Mouse (Mus musculus): ENCODE data around the gene Fam89b. TPM values are rescaled to one million over a fixed set of nuclear protein-coding genes. Genes with fewer than 3 reads are reported as not detected.

The Fam89b gene
- 21.9 TPM for polyA plus RNA-seq (2015; fragmentation: Illumina TruSeq; extraction: RNeasy Lipid Tissue Mini Kit (QIAGEN cat#74804); ENCODE audit: insufficient read depth, low read depth, low replicate concordance)

GRCm38 (mm10) chr19:5729444-5729815 is at the start of gene Fam89b:
Fam89b (minus strand) TSS chr19:5729653.

DNA sequence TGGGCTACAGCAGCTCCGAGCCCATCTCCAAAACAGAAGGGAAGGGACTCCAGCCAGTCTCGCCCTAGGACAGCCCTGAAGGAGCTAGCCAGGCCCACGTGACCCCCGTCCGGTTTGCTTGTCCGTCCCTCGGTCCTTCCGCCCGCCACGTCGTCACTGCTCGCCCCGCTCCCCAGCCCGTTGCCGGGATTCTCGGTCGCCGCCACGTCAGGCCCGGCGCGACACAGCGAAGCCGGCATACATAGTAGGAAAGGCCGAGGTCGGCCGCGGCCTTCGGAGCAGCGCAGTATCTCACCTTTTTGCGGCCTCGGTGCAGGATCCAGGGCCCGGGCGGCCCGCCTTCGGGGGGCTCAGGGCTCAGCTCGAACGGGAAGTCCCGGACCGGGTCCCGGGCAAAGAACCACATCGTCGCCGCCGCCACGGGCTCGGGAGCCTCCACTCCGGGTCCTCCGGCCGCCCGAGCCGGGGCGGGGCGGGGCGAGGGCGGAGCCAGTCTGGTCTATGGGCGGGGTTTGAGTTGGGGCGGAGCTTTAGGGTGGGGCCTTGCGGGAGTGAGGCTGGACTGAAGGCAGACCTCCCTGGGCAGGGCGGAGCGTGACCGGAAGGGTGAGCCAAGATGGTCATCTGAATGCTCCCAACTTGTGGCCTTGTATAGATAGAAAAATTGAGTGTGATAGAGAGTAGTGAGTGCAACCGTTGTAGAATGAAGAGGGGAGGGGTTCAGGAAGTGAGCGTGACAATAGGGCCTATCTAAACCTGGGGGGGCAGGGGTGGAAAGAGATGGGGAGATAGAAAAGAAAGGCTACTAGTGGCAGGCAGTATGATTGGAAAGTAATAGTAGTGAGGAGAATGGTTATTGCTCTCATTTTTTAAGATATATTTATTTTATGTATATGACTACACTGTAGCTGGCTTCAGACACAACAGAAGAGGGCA is 41.7 kb upstream of the Fam89b start, which contains the start of gene Scyl1:
Gene Scyl1, minus strand, starts transcription at position 495 of the 936 bp plus-strand sequence.

DNA sequence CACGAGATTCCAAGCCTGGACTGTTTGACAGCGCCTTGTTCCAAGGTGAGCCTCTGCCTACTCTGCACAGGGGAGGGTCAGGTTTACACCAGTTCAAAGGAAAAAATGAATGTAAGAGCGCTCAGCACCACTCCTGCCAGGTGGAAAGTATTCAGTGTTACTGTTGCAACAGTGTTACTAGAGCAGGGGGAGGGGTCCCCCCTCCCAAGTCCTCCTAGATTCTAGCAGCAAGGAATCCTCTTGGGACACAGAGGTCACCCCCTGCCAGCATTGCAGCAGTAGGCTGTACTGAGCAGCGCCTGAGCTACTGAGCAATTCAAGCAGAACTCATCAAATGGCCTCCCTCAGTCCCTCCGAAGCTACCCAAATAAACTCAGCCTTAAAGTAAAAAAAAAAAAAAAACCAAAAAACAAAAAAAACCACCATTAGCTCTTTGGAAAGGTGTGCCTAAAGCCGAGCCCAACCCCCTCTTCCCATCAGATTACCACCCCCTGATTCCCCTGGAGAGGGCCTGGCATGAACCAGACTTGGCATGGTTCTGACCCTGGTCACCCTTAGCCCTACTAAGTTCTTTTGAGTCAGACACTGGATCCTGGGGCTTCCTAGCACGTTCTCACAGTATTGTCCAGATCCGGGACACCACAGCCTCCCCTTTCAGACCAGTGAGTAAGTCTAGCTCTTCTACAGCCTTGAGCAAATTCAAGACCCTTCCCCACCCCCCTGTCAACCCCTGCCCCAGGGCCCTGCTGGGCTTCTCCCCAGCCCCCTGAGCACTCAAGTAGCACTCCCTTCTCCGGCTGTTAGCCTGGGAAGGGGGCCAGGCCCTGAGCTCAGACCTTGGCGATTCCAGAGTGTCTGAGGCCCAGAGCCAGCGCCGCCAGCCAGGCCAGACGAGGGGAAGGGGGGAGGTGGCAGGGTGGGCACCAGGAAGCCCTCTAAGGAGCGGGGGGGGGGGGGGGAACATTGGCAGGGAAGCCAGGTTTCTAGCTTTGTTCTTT is 11.2 kb upstream of the Fam89b start, which contains the start of gene Ltbp3:
Gene Ltbp3, plus strand, starts transcription at position 585 of the 998 bp plus-strand sequence.

GRCm38 (mm10) chr19:5725767-5726515 is 3.5 kb downstream of the Fam89b start, which contains the start of gene Ehbp1l1:
Ehbp1l1 (minus strand) TSS chr19:5726317.

GRCm38 (mm10) chr19:5704163-5704800 is 25.2 kb downstream of the Fam89b start, which contains the start of gene Kcnk7:
Kcnk7 (plus strand) TSS chr19:5704367.

GRCm38 (mm10) chr19:5688200-5689087 is 41.0 kb downstream of the Fam89b start, which contains the start of the genes Map3k11 and Pcnx3:
Map3k11 (plus strand) TSS chr19:5688742.
Pcnx3 (minus strand) TSS chr19:5688908.

Other genes starting within 250 kb of the Fam89b start
- gene Mus81, start 241.3 kb downstream of the Fam89b start, polyA plus RNA-seq (2015; fragmentation: Illumina TruSeq; extraction: RNeasy Lipid Tissue Mini Kit (QIAGEN cat#74804); ENCODE audit: insufficient read depth, low read depth, low replicate concordance), result 14.4 TPM
- gene Cfl1, start 239.2 kb downstream of the Fam89b start, polyA plus RNA-seq (2015; fragmentation: Illumina TruSeq; extraction: RNeasy Lipid Tissue Mini Kit (QIAGEN cat#74804); ENCODE audit: insufficient read depth, low read depth, low replicate concordance), result 65.0 TPM
- gene 1700020D05Rik, start 225.9 kb downstream of the Fam89b start, polyA plus RNA-seq (2015; fragmentation: Illumina TruSeq; extraction: RNeasy Lipid Tissue Mini Kit (QIAGEN cat#74804); ENCODE audit: insufficient read depth, low read depth, low replicate concordance), result not detected
- gene Snx32, start 219.1 kb downstream of the Fam89b start, polyA plus RNA-seq (2015; fragmentation: Illumina TruSeq; extraction: RNeasy Lipid Tissue Mini Kit (QIAGEN cat#74804); ENCODE audit: insufficient read depth, low read depth, low replicate concordance), result 3.4 TPM
- 0.89 TPM for gene Ovol1, start 169.0 kb downstream of the Fam89b start, polyA plus RNA-seq (2015; fragmentation: Illumina TruSeq; extraction: RNeasy Lipid Tissue Mini Kit (QIAGEN cat#74804); ENCODE audit: insufficient read depth, low read depth, low replicate concordance)
- gene Ap5b1, start 161.6 kb downstream of the Fam89b start, polyA plus RNA-seq (2015; fragmentation: Illumina TruSeq; extraction: RNeasy Lipid Tissue Mini Kit (QIAGEN cat#74804); ENCODE audit: insufficient read depth, low read depth, low replicate concordance), result 0.85 TPM
- gene Rnaseh2c, start 127.8 kb downstream of the Fam89b start, polyA plus RNA-seq (2015; fragmentation: Illumina TruSeq; extraction: RNeasy Lipid Tissue Mini Kit (QIAGEN cat#74804); ENCODE audit: insufficient read depth, low read depth, low replicate concordance), result 19.0 TPM
- gene Kat5, start 119.4 kb downstream of the Fam89b start, polyA plus RNA-seq (2015; fragmentation: Illumina TruSeq; extraction: RNeasy Lipid Tissue Mini Kit (QIAGEN cat#74804); ENCODE audit: insufficient read depth, low read depth, low replicate concordance), result 10.2 TPM
- gene Rela, start 92.2 kb downstream of the Fam89b start, polyA plus RNA-seq (2015; fragmentation: Illumina TruSeq; extraction: RNeasy Lipid Tissue Mini Kit (QIAGEN cat#74804); ENCODE audit: insufficient read depth, low read depth, low replicate concordance), result 13.3 TPM
- gene Sipa1, start 65.9 kb downstream of the Fam89b start, polyA plus RNA-seq (2015; fragmentation: Illumina TruSeq; extraction: RNeasy Lipid Tissue Mini Kit (QIAGEN cat#74804); ENCODE audit: insufficient read depth, low read depth, low replicate concordance), result 14.3 TPM
- 13.6 TPM for gene Map3k11, start 40.9 kb downstream of the Fam89b start, polyA plus RNA-seq (2015; fragmentation: Illumina TruSeq; extraction: RNeasy Lipid Tissue Mini Kit (QIAGEN cat#74804); ENCODE audit: insufficient read depth, low read depth, low replicate concordance)
- 20.4 TPM for gene Pcnx3, start 40.7 kb downstream of the Fam89b start, polyA plus RNA-seq (2015; fragmentation: Illumina TruSeq; extraction: RNeasy Lipid Tissue Mini Kit (QIAGEN cat#74804); ENCODE audit: insufficient read depth, low read depth, low replicate concordance)
- not detected for gene Kcnk7, start 25.3 kb downstream of the Fam89b start, polyA plus RNA-seq (2015; fragmentation: Illumina TruSeq; extraction: RNeasy Lipid Tissue Mini Kit (QIAGEN cat#74804); ENCODE audit: insufficient read depth, low read depth, low replicate concordance)
- gene Ehbp1l1, start 3.3 kb downstream of the Fam89b start, polyA plus RNA-seq (2015; fragmentation: Illumina TruSeq; extraction: RNeasy Lipid Tissue Mini Kit (QIAGEN cat#74804); ENCODE audit: insufficient read depth, low read depth, low replicate concordance), result 4.9 TPM
- 44.0 TPM for gene Ltbp3, start 11.3 kb upstream of the Fam89b start, polyA plus RNA-seq (2015; fragmentation: Illumina TruSeq; extraction: RNeasy Lipid Tissue Mini Kit (QIAGEN cat#74804); ENCODE audit: insufficient read depth, low read depth, low replicate concordance)
- gene Scyl1, start 41.8 kb upstream of the Fam89b start, polyA plus RNA-seq (2015; fragmentation: Illumina TruSeq; extraction: RNeasy Lipid Tissue Mini Kit (QIAGEN cat#74804); ENCODE audit: insufficient read depth, low read depth, low replicate concordance), result 21.4 TPM
- 2.3 TPM for gene Frmd8, start 145.6 kb upstream of the Fam89b start, polyA plus RNA-seq (2015; fragmentation: Illumina TruSeq; extraction: RNeasy Lipid Tissue Mini Kit (QIAGEN cat#74804); ENCODE audit: insufficient read depth, low read depth, low replicate concordance)
- gene Slc25a45, start 148.2 kb upstream of the Fam89b start, polyA plus RNA-seq (2015; fragmentation: Illumina TruSeq; extraction: RNeasy Lipid Tissue Mini Kit (QIAGEN cat#74804); ENCODE audit: insufficient read depth, low read depth, low replicate concordance), result 7.3 TPM
- gene Tigd3, start 164.5 kb upstream of the Fam89b start, polyA plus RNA-seq (2015; fragmentation: Illumina TruSeq; extraction: RNeasy Lipid Tissue Mini Kit (QIAGEN cat#74804); ENCODE audit: insufficient read depth, low read depth, low replicate concordance), result not detected
- gene Dpf2, start 183.4 kb upstream of the Fam89b start, polyA plus RNA-seq (2015; fragmentation: Illumina TruSeq; extraction: RNeasy Lipid Tissue Mini Kit (QIAGEN cat#74804); ENCODE audit: insufficient read depth, low read depth, low replicate concordance), result 16.6 TPM
- 4.4 TPM for gene Cdc42ep2, start 195.2 kb upstream of the Fam89b start, polyA plus RNA-seq (2015; fragmentation: Illumina TruSeq; extraction: RNeasy Lipid Tissue Mini Kit (QIAGEN cat#74804); ENCODE audit: insufficient read depth, low read depth, low replicate concordance)
- 6.8 TPM for gene Pola2, start 234.5 kb upstream of the Fam89b start, polyA plus RNA-seq (2015; fragmentation: Illumina TruSeq; extraction: RNeasy Lipid Tissue Mini Kit (QIAGEN cat#74804); ENCODE audit: insufficient read depth, low read depth, low replicate concordance)

Measured in pancreas, adult 10 weeks (tissue).